Mouse (Mus musculus) layer of hippocampus, adult 18-20 months (tissue): ENCODE results near the gene Traf7. TPM values are rescaled to one million over a fixed set of nuclear protein-coding genes. Genes with fewer than 3 reads are reported as not detected.

ENCODE experiments used
- DNase-seq, 2 experiments: peaks; one replicate each; pipeline ENCODE4 v3.0.0; 2022; ENCODE audit warnings: low spot score in 2 of 2
- total RNA-seq, 2 experiments: library from RNA; stranded (reverse); gene quantifications; 2 replicates each; pipeline ENCODE4 v1.2.3; 2021

The Traf7 gene
- total RNA-seq, 2 experiments from 2014 or later: 79.3 to 84.6 TPM

DNA sequence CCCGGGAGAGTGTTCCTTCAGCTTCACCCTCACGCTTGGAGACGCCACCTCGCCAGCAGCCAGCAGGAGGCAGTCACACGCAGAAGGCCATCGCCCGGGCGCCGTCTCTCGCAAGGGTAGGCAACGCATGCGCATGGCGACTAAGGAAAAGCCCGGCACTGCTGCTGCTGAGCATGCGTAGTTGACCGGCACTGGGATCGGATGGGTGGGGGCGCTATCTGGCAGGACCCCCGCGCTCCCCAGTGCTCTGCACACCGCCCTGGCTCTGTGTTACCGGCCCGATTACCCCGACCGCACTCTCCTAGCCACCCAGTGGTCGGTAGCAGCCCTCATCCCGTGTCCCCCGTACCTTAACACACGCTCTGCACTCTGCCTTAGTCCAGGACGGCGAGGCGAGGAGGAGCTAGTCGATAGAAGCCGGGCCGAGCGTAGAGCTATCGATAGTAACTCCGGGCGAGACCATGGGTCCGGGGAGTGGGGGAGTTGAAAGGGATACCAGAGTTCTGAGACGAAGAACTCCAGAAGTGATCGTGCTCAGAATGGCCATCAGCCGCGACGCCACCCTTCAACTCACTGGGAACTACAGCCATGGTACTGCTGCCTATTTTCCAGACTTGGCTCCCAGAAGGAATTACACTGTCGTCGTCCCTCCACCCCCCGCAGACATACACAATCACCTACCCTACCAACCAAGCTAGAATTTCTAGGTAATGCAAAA is 48.9 kb downstream of the Traf7 start, which contains the start of gene Mlst8:
TSS of gene Mlst8 (minus strand) at position 416 of the 718 bp plus-strand sequence.
- DNase-seq: peak; percentile 97 to 99

DNA sequence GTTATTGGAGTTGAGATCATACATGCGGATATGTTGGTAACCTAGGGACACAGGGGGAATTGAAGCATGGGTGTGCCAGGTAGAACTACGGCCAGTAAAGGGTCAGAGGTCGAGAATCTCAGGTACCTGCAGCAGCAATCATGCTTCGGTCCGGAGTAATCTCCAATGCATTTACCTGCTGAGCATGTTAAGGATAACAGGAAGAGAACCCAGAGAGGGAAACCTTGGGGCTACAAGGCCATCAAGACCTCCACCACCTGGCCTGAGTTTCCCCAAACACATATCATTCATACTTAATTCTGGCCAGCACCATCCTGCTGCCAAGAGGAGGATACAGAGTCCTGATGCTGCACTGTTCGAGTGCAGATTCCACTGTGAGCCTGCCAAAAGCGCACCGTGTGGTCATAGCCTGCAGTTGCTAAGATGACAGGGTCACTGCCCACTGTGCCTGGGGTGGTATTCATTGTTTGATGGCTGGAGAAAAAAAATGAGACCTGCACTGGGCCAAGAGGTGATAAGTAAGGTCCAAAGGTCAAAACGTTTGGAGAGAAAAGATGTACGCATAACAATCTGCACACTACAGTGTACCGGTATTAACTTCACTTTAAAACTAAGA is 49.6 kb downstream of the Traf7 start:
- DNase-seq: peak in 1 of 2 experiments; percentile 21

DNA sequence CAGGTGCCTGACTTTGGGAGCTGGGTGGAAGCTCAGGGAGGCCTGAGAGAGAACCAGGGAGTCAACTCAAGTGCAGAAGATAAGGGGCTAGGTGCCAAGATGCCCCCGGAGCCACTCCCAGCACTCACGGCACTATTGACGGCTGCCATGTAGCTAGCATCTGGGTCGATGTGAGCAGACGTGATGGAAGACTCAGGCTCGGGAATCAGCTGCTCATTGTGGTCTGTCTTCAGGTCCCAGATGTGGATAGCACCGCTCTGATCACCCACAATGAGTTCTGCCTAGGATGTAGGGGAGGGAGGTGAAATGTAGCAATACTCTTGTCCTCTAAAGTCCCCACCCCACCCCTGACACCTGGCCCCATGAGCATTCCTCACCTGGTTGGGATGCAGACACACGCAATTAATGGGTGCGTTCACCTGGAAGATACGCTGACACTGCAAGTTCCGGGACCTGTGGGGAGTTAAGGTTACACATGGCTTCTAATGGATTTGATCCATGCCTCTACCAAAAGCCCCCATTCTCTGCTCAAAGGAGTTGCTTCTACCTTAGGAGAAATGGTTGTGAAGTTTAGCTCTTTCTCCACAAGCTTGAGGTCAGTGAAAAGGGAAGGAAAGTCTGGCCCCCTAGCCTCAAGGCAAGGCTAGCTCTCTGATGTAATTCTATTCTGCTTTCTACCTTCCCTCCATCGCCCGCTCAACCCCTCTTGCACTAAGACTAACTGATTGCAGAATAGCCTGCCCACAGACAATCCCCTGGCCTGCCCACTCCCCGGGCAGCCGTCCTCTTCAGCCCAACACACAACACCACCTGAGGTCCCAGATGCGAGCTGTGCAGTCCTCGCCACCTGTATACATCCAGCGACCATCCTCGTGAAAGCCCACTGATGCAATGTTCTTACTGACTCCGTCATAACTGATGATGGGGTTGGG is 50.4 kb downstream of the Traf7 start:
- no peak for DNase-seq

DNA sequence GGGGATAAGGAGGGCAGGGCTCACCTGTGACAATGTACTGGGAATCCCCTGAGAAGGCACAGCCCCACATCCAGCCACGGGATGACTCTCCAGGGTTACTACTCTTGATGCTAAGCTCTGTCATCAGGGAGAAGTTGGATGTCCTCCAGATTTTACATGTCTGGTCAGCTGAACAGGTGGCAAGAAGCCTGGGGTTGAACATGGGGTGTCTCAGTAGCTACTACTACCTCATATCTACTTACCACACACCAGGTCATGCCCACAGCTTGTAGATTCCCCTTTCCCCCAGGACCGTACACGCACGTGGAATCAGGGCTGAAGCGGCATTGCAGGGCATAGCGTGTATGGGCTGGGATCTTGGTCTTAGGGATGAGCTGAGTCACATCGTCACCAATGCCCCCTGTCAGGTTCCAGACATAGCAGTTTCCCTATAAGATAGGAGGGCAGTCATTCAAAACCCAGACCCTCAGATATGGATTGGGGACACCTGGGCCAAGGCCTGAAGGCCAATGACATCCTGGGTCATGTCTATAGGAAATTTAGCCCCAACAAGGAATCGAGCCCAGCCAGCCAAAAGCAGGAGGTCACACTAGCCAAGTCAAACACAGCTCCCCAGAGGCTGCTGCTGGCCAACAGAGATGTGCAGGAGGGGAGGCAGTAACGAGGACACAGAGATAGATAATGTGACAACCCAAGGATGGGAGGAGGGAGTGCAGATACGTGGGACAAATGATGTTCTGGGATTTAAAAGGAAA is 51.5 kb downstream of the Traf7 start:
- DNase-seq: no peak

DNA sequence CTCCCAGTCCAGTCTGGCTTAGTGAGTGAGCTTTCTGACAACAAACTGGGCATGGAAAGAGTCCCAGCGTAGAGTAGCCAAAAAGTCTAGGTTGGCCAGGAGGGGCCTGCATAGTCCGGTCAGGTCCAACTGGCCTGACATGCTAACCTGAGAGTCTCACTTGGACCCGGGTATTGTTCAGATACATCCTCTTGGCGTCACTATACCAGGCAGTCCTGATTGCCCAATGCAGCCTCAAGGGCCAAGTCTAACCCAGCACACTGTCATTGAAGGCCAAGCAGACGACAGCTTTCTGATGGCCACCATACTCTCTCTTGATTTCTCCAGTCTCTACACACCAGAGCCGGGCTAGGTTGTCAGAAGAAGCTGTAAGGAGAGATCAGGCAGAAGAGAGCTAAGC is 52.2 kb downstream of the Traf7 start:
- no peak for DNase-seq

DNA sequence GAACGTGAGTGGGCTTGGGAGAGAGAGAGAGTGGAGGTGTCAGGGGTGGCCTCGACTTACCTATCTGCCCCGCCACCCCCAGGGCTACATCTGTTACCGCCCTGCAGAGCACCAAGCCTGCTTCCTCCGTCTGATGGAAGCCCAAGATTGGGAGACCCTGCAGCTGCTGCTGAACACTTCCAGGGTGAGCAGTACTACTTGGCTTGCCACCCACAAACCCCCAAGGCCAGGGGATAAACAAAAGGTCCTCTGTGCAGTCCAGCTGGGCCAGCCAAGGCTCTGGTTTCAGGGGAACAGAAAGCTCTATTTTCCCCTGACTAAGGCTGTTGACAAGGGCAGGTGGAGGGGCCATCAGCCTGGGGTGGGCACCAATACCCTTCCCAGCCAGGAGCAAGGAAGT is 53.2 kb downstream of the Traf7 start:
- DNase-seq: peak in 1 of 2 experiments; percentile 61

DNA sequence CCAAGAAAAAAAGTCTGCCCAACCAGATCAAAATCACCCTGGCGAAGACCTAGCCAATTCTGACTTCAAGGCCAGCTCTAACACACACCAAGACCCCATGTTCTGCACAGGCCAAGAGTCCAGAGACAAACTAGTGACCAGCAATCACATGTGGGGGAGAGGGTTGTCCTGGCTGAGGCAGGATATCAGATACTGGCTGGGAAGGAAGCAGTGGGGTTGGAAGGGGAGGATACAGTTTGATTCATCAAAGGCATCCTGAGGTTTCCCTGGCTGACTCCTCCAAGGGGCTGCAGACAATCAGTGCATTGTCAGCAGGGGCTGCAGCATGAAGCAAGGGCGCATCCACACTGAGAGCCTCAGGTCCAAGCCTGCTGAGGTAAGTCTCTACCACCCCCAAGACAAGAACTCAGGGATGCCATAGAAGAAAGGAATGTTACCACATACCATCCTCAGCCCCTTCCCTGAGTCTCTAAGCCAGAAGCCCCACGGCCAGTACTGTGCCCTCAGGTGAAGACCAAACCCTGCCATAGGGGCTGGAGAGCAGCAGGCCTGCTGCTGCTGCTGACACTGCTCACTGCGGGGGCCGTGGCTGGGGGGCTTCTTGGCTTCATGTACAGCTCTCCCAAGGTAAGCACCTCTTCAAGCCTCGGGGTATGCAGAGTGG is 54.0 kb downstream of the Traf7 start, which contains the start of gene Bricd5:
TSS of gene Bricd5 (plus strand) at position 273 of the 664 bp plus-strand sequence.
- no peak for DNase-seq

DNA sequence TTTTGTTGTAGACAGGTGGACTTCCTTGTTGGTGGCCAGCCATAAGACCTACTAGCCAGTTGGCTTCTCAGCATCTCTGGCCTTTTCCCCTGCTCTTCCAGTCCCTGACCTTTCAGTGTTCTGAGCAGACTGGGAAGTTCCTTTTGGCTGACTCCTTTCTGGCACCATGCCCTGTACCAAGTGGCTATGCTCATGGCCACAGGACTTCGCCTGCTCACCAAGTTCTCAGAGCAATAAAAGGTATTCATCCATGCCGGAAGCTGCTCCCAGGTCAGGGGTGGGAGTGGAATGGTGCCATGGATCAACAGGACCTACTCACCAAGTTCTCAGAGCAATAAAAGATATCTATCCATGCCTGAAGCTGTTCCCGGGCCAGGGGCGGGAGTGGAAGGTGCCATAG is 55.2 kb downstream of the Traf7 start:
- DNase-seq: no peak

DNA sequence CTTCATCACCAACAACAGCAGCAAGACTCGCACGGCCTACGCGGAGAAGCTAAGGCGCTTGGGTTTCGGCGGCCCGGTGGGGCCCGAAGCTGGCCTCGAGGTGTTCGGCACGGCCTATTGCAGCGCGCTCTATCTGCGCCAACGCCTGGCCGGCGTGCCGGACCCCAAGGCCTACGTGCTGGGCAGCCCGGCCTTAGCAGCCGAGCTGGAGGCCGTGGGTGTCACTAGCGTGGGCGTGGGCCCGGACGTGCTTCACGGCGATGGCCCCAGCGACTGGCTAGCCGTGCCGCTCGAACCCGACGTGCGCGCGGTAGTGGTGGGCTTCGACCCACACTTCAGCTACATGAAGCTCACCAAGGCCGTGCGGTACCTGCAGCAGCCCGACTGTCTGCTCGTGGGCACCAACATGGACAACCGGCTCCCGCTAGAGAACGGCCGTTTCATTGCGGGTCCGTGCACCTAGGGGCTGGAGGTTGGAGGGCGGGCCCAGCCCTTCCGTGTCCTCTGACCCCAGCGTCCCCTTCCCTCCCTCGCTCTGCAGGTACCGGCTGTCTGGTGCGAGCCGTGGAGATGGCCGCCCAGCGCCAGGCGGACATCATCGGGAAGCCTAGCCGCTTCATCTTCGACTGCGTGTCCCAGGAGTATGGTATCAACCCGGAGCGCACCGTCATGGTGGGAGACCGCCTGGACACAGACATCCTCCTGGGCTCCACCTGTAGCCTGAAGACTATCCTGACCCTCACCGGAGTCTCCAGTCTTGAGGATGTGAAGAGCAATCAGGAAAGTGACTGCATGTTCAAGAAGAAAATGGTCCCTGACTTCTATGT is 56.8 kb downstream of the Traf7 start:
- DNase-seq: no peak

DNA sequence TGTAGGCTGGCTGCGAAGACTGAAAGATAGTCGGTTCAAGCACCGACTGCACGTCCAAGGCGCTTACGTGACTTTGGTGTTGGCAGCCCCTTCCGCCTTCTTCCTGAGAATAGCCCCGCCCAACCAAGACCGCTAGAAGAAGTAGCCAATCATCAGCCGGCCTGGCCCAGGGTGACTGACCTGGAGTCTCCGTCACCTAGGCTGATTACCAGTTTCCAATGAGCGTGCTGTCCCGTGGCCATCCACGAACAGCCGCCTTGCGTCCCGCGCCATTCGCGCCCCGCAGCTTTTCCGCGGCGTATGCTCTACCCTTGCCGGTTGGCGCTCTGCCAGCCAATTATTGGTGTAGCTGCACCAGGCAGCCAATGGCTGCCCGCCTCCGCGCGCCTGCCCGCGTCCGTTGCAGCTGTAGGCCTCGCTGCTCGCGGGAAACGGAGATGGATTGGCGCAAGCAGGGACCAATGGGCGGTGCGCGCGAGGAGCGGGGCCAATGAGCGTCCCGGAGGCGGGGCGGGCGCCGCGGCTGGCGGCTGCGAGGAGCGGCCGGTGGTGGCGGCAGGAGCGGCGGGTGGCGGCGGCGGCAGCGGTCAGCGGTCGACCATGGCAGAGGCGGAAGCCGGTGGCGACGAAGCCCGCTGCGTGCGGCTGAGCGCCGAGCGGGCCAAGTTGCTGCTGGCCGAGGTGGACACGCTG is 57.7 kb downstream of the Traf7 start, which contains the start of the genes E4f1 and Pgp:
TSS of gene E4f1 (minus strand) at position 404 of the 693 bp plus-strand sequence.
TSS of gene Pgp (plus strand) at position 483 of the 693 bp plus-strand sequence.
- DNase-seq: peak; percentile 99

DNA sequence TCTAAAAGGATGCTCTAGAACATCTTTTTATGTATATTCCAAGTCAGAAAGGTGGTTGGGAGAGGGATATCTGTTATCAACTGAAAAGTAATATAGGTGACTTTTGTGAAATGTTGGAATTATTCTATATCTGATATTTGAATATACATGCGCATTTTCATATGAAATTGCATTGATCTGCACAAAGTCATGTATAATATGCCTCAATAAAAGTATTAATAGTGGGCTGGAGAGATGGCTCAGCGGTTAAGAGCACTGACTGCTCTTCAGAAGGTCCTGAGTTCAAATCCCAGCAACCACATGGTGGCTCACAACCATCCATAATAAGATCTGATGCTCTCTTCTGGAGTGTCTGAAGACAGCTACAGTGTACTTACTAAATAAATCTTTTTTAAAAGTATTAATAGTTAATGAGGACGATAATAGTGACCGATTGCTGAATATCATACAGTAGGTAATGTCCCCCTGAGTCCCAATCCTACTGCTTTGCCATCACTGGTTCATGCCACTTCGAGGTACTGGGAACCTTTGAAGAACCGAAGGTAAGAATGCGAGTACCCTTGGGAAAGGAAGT is 58.3 kb downstream of the Traf7 start:
- no peak for DNase-seq

DNA sequence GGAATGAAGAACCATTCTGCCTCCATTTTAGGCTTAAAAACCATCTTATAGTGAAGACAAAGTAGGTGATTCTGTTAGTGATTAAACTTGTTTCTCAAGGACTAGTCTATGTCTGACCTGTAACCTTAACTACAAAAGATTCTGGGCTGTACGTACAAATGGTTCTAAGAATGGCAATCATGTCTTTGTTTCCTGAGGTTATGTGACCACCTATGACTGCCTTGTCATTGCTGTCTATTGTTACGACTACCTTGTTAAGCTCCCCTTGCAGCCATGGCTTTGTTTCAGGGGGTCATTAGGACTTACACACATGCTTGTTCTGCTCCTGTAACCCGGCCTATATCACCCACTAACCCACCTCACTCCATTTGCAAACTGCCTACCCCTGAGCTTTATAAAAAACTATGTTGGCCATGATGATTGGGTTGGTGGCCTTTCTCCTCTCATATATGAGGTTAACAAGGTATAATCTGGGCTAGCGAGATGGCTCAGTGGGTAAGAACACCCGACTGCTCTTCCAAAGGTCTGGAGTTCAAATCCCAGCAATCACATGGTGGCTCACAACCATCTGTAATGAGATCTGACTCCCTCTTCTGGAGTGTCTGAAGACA is 59.0 kb downstream of the Traf7 start:
- DNase-seq: no peak

DNA sequence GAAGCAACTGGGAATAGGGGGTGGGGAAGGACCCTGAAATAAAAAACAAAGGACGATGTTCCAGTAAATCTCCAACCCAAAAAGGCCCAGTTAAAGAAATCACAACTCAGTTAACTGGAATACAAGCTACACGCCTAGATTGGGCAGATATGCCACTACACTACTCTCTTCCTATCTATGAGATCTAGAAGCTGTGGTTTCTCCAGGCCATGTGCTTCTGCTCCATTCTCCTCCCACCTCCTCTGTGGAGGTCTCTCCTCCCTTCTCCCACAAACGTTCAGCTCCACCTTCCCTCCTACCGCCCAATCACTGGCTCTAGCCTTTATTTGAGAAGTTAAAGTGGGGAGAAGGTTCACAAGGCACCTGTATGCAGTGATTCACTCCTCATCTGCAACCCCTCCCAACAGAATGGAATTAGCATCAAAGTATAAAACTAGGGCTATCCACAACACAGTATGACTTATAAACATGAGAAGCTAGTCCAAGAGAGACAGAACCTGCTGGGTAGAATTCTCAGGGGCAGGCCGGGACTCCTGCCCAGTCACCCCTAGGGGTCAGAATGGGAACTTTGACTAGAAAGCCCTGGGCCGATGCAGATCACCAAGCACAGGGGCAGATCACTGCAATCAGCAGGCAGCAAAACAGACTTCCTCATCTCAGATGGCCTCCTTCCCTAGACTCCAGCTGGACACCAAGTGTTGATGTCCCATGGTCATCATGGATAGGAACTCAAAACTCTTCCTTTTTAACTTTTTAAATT is 64.2 kb downstream of the Traf7 start:
- no peak for DNase-seq

DNA sequence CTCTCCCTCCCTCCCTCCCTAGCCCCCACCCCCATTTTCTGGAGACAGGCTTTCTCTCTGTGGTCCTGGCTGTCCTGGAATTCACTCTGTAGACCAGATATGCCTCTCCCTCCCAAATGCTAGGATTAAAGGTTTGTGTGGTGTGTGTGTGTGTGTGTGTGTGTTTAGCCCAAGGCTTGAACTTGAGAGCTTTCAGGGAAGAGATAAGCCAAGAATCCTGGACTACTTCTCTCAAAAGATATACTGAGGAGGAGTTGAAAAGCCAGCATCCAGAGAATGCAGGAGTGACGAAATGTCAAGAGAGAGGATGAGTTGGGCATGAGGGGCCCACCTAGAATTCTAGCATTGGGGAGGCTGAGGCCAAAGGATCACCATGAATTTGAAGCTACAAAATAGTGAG is 64.8 kb downstream of the Traf7 start:
- DNase-seq: no peak

DNA sequence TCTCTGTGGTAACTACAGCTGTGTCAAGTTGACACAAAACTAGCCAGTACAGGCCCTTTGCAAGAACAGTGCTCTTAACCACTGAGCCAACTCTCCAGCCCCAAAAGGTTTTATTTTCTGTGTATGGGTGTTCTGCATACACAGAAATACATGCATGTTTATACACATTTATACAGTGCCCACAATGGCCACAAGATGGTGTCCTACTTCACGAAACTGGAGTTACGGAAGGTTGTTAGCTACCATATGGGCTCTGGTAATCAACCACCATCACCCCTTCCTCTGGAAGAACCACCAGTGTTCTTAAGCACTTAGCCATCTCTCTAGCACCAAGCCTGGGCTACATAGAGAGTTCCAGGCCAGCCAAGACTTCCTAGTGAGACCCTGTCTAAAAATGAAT is 66.2 kb downstream of the Traf7 start:
- DNase-seq: no peak
